Mouse (Mus musculus) C2C12 (cell line): ENCODE results near the gene Ctnnd2. TPM values are rescaled to one million over a fixed set of nuclear protein-coding genes. Genes with fewer than 3 reads are reported as not detected.

Source experiments
- H3K27me3 ChIP-seq: one replicate; pipeline ENCODE4 v1.6.1; 2011; ENCODE audit not compliant: control insufficient read depth, insufficient read depth, insufficient read length
- H3K36me3 ChIP-seq: one replicate; pipeline ENCODE4 v1.6.1; 2011; ENCODE audit not compliant: control insufficient read depth, insufficient read depth
- H3K4me3 ChIP-seq: one replicate; pipeline ENCODE4 v1.5.1; 2011; ENCODE audit warnings: mild to moderate bottlenecking, control low read depth; ENCODE audit not compliant: poor library complexity, insufficient read depth, severe bottlenecking
- H3K79me2 ChIP-seq: one replicate; pipeline ENCODE4 v1.6.1; 2011; ENCODE audit not compliant: control insufficient read depth, insufficient read depth
- H3K79me3 ChIP-seq: one replicate; pipeline ENCODE4 v1.6.1; 2011; ENCODE audit warnings: low read depth, control low read depth
- H3ac ChIP-seq: one replicate; pipeline ENCODE3; 2011; ENCODE audit warnings: low read depth; ENCODE audit not compliant: control insufficient read depth, insufficient read length
- CEBPB ChIP-seq: IDR thresholded peaks from one replicate; pipeline ENCODE4 v1.6.1; 2011; ENCODE audit warnings: low read depth, mild to moderate bottlenecking, control low read depth, moderate library complexity
- CTCF ChIP-seq: IDR thresholded peaks from one replicate; pipeline ENCODE4 v1.5.1; 2011; ENCODE audit not compliant: control insufficient read depth, insufficient read depth, insufficient read length
- FOSL1 ChIP-seq: IDR thresholded peaks from one replicate; pipeline ENCODE4 v1.8.0; 2011; ENCODE audit warnings: mild to moderate bottlenecking, low read length; ENCODE audit not compliant: poor library complexity, insufficient read depth, severe bottlenecking
- MAX ChIP-seq: IDR thresholded peaks from one replicate; pipeline ENCODE4 v1.6.1; 2011; ENCODE audit warnings: mild to moderate bottlenecking, control low read depth
- MYOD1 ChIP-seq: IDR thresholded peaks from one replicate; pipeline ENCODE4 v1.6.1; 2011; ENCODE audit warnings: low read depth; ENCODE audit not compliant: control insufficient read depth, insufficient read length
- MYOG ChIP-seq: IDR thresholded peaks from one replicate; pipeline ENCODE4 v1.6.1; 2011; ENCODE audit not compliant: control insufficient read depth, insufficient read length; ENCODE audit errors: extremely low read depth
- USF1 ChIP-seq: IDR thresholded peaks from one replicate; pipeline ENCODE4 v1.6.1; 2011; ENCODE audit warnings: low read depth, mild to moderate bottlenecking, control low read depth, moderate library complexity
- polyA plus RNA-seq: library from polyadenylated mRNA; unstranded; fragments of >200 nt; fragmentation: generic; extraction: Trizol; gene quantifications from one replicate; pipeline ENCODE4 v1.2.1, GENCODE M21; 2012; ENCODE audit warnings: missing spikeins

Ctnnd2 gene
- polyA plus RNA-seq, 1 experiment, result 0.07 TPM

DNA sequence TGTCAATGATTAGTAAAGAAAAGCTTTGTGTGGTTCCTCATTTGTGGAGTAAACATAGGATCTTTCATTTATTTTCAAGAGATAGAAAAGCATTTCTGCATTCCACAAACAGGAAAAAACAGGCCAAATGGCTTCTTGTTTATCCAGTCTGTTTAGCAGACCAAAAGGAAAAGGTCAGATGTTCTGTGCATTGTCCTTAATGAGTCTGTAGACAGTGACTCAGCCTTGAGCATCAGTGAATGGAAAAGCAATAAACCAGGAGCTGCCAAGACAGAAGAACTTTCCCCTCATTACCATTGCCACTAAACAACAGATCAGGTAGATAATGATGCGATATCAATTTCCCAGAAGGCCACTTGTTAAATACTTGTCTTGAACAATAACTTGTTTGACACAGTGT is 192.1 kb downstream of the Ctnnd2 start:
- no peaks in the 10 kb centered on the region for H3K27me3 ChIP-seq
- no peak overlapping the region for H3K4me3 ChIP-seq
- TF ChIP-seq MYOG (no peak), CEBPB (no peak), USF1 (no peak), CTCF (no peak), FOSL1 (no peak), MYOD1 (no peak), MAX (no peak)
- no peaks in the 10 kb centered on the region for H3K79me2 ChIP-seq
- H3K36me3 ChIP-seq, result no peaks in the 10 kb centered on the region
- H3K79me3 ChIP-seq, result no peaks in the 10 kb centered on the region
- no peak overlapping the region for H3ac ChIP-seq

DNA sequence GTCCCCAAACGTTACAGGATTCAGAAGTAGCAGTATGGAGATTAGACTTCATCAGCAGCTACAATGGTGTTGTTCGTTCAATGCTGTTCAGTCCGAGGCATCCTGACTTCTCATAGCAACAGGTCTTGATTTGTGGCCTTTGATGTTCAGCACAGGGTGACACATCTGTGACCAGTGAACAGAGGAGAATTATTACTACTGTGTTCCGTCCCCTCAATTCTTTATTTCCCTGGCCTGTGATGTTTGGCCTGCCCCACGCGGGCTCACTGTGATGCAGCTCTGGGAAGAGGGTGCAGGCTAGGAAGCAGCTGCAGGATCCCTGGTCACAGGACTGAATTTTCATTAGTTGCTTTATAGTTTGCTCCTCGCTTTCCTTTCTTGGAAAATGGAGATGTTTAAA is 197.6 kb downstream of the Ctnnd2 start:
- Histone ChIP-seq H3K36me3 (no peaks in the 10 kb centered on the region), H3ac (no peak overlapping the region), H3K27me3 (no peaks in the 10 kb centered on the region), H3K79me3 (no peaks in the 10 kb centered on the region), H3K4me3 (no peak overlapping the region), H3K79me2 (no peaks in the 10 kb centered on the region)
- TF ChIP-seq MYOG (no peak), CEBPB (no peak), USF1 (no peak)

DNA sequence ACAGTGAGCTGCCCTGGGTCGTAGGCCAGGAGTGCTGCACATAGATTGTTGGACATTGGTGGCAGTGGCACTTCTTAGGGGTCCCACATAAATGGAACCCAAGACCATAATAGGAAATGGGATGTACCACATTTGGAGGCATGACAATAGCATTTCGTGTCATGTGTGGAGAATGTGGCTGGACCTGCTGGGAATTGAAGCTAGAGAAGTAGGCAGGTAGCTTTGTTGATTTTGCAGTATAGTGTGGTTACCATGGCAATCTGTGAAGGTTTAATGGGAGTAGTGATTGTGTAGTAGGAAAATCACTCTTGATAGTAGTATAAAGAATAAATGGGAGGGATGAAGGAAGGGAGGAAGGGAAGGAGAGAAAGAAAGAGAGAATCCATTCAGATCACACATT is 198.8 kb downstream of the Ctnnd2 start:
- Histone ChIP-seq H3K36me3 (no peaks in the 10 kb centered on the region), H3K4me3 (no peak overlapping the region), H3ac (no peak overlapping the region), H3K79me3 (no peaks in the 10 kb centered on the region), H3K27me3 (no peaks in the 10 kb centered on the region), H3K79me2 (no peaks in the 10 kb centered on the region)
- TF ChIP-seq CEBPB (no peak), MAX (no peak), CTCF (no peak), USF1 (no peak), MYOG (no peak), FOSL1 (no peak), MYOD1 (no peak)

DNA sequence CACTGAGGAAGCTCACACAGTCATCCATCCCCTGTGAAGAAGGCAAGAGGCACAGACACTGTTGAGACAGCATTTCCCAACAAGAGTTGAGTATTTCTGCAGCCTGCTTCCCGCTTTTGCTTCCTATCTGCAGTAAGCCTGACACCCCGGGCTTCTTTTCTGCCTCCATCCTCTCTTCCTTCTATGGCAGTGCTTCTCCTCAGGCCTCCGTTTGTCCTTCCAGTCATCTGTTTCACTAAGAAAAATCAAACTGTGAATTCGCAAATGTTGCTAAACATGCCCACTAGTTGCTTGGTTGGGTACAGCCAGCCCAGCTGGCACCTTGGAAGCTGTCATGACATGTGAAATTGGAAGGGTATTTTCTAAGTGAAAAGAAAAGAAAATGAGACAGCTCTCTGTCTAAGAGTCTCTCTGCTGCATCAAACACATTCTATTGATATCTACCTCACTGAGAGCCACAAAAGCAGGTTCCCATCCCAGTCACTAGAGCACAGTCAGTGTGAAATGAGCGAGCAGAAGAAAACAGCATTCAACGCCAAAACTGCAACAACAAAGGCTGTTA is 201.3 kb downstream of the Ctnnd2 start:
- no peaks in the 10 kb centered on the region for H3K79me2 ChIP-seq
- no peak overlapping the region for H3K4me3 ChIP-seq
- H3K79me3 ChIP-seq, result no peaks in the 10 kb centered on the region
- H3K36me3 ChIP-seq, result no peaks in the 10 kb centered on the region
- no peaks in the 10 kb centered on the region for H3K27me3 ChIP-seq
- H3ac ChIP-seq, result no peak overlapping the region
- TF ChIP-seq MYOD1, result no peak

DNA sequence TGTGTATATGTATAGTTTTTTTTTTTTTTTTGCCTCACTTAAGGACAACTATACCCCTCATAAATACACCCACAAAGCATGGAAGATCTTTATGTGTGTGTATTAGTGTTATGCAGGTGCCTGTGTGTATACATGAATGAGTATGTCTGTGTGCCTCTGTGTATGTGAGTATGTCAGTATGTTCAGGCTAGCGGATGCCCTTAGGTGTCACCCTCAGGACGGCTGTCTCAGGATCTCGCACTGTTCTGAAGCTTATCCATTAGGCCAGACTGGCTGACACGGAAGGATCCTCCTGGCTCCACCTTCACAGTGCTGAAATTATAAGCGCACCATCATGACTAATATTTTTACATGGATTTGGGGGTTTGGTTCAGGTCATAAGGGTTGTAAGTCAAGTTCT is 202.5 kb downstream of the Ctnnd2 start:
- Histone ChIP-seq H3K27me3 (no peaks in the 10 kb centered on the region), H3K79me3 (no peaks in the 10 kb centered on the region)
- TF ChIP-seq USF1 (no peak), MYOD1 (no peak), MAX (no peak), CEBPB (no peak), CTCF (no peak), MYOG (no peak), FOSL1 (no peak)

DNA sequence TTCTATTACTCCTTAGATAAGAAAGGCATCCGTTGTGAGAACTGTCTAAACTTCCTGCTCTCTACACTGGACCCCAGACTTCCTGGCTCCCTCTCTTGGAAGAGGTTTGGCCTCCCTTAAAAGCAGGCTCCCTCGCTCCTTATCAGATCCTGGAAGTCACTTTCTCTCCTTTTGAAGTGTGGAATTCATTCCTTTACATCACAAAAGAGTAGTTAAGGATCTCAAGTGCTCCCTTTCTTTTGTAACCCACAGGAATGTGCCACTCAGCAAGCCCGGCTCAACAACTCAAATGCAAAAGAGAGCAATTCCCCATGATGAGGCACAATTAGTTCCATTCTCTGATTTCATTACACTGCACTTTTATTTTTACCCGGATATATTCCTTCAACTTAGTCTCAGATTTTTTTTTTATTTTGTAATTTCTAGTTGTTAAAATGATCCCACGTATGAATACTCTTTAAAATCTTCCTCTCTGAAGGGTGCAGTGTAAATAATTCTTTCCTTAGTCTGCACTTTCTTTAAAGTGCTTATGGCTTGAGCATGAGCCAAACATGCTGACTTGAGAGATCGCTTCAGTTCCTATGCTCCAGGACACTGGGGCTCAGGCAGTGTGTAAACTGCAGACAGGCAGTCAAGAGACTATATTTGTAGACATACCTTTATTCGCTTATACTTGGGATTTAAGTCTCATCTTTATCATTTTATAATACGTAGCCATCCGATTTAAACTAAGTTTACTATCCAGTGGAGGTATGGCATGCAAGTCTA is 210.9 kb downstream of the Ctnnd2 start:
- no peaks in the 10 kb centered on the region for H3K79me3 ChIP-seq
- no peak for TF ChIP-seq MYOG
- no peak for TF ChIP-seq MYOD1
- no peak for TF ChIP-seq CEBPB
- no peak for TF ChIP-seq FOSL1
- no peak for TF ChIP-seq USF1
- TF ChIP-seq CTCF, result no peak
- TF ChIP-seq MAX, result no peak

More for the DNA sequence above, 202.5 kb downstream of the Ctnnd2 start:
- Histone ChIP-seq H3K4me3 (no peak overlapping the region), H3ac (no peak overlapping the region), H3K79me2 (no peaks in the 10 kb centered on the region), H3K36me3 (no peaks in the 10 kb centered on the region)

More for the DNA sequence above, 210.9 kb downstream of the Ctnnd2 start:
- Histone ChIP-seq H3K4me3 (no peak overlapping the region), H3ac (no peak overlapping the region), H3K79me2 (no peaks in the 10 kb centered on the region), H3K36me3 (no peaks in the 10 kb centered on the region), H3K27me3 (no peaks in the 10 kb centered on the region)
